Mouse (Mus musculus): ENCODE data around the gene Aldh3b1. TPM values are rescaled to one million over a fixed set of nuclear protein-coding genes. Genes with fewer than 3 reads are reported as not detected.

Gene Aldh3b1
- total RNA-seq, 2 experiments from 2014 or later, result 2.6 to 2.7 TPM

GRCm38 (mm10) chr19:3914535-3914934 lies 15.1 kb downstream of the Aldh3b1 start:
- DNase-seq, result no peak
- intact Hi-C loops (cut with DNase I), result no loop called here

GRCm38 (mm10) chr19:3913692-3914091 lies 15.9 kb downstream of the Aldh3b1 start:
- intact Hi-C loops (cut with DNase I), result no loop called here
- no peak for DNase-seq

GRCm38 (mm10) chr19:3912337-3913204 lies 17.0 kb downstream of the Aldh3b1 start, which contains the start of gene Ndufs8:
TSS of gene Ndufs8 (minus strand) at chr19:3912774.
- DNase-seq, result peak; percentile 95 to 97
- intact Hi-C loops (cut with DNase I), result no loop called here

DNA sequence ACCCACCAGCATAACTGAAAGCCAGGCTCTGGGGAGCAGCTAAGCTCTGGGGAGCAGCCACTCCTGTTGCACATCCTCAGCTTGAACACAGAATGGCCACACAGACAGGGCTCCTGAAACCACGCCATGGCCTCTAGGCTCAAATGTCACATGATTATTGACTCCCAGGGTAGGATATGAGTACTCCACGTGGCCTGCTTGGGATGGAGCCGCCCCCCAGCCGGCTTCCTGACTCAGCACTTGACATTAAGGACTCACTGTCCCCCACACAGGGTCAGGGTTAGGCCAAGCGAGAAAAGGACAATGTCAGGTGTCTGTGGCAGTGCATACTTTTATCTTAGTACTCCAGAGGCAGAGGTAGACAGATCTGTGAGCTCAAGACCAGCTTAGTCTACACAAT lies 19.4 kb downstream of the Aldh3b1 start:
- DNase-seq, result no peak
- intact Hi-C loops (cut with DNase I), result no loop called here

DNA sequence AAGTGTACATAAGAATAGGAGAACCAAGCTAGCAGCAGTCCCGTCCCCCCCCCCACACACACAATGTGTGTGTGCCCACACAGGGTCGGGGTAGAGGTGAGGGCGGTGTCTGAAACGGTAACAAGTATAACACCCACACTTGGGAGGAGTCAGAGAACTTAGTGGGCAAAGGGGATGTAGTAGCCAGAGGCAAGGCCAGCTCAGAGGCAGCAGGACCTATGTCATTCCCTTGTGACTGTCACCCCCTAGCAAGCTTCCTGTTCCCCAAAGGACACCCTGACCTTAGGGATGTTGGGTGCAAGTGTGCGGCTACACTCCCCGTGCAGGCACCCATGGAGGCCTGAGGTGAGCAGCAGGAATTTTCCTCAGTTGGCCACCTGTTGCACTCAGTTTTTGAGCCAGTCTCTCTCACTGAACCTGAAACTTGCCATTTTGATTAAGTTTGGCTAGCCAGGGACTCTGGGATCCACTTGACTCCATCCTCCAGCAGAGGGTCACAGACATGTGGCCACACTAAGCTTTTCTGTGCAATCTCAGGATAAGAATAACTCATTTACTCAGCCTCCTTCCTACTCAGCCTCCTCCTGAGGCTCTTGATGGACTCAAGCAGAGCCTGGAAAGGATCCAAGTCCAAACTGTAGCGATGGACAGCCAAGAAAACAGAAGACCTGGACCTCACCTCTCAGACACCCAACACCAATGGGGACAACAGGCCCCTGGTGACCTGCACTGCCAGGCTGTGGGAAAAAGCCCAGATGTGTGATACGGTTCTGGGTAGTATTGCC lies 21.5 kb downstream of the Aldh3b1 start:
- intact Hi-C loops (cut with DNase I), result no loop called here

DNA sequence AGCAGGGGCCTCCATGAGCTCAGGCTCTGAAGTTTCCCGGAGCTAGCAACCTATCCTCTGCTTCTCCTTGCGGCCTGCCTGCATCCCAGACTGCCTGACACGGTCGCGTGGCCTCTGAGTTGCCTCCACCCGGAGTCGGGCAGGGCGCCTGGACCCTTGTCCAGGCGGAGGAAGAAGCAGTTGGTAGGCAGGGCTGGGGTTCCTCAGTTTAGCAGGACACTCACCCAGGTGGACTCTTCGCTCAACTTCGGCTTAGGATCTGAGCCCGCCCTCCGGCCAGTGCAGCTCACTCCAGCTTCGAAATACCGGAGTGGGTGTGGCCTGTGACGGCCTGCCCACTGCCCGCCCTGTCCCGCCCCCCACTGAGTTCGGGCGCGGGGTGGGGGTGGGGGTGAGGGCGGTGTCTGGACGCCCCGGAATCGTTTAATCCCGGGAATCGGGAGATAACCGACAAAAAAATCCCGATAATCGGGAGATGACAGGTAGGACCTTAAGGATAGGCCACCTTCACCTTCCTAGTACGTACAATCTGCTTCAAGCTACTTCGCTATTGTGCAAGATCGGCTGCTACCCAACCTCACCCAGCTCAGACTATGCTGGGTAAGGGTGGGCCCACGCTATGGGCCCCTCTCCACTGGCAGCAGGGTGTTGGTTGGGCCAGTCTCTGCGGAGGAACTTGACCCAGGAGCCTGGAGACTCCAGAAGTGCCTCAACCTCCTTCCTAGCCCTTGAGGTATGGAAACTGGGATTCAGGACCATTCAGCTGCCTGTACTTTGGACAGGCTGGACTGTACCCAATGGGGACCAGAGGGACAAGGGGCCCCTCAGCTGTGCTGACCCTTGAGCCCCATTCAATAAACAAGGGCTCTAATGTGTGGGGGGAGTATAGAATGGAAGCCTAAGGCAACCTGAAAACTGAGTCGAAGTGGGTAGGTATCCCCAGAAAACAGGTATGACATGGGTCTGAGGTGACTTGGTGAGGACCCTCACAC lies 22.5 kb downstream of the Aldh3b1 start, which contains the start of gene Tcirg1:
Gene Tcirg1 (minus strand): TSS at position 339 of the 992 bp plus-strand sequence.
- DNase-seq, result peak; percentile 84 to 87
- intact Hi-C loops (cut with DNase I), result no loop called here

More for the DNA sequence above, 21.5 kb downstream of the Aldh3b1 start:
- no peak for DNase-seq

DNA sequence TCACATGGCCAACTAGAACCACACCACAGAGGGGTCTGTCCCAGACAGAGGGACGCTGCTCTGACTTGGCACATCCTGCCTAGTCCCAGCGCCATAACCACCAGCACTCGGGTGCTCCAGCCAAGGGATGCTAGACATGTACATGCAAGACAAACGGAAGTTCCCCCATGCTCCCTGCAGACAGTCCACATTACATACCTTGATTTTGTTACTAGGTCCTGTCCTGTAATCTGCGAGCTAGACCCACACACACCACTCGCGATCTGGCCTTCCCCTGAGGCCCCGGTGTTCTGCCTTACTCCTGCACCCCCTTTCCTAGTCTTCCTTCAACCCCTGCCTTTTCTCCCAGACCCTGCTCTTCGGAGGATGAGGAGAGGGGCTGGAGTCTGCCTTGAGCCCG lies 23.3 kb downstream of the Aldh3b1 start:
- intact Hi-C loops (cut with DNase I), result no loop called here
- no peak for DNase-seq

GRCm38 (mm10) chr19:3905261-3905969 lies 24.2 kb downstream of the Aldh3b1 start:
- intact Hi-C loops (cut with DNase I), result no loop called here
- DNase-seq, result peak; percentile 54 to 61

DNA sequence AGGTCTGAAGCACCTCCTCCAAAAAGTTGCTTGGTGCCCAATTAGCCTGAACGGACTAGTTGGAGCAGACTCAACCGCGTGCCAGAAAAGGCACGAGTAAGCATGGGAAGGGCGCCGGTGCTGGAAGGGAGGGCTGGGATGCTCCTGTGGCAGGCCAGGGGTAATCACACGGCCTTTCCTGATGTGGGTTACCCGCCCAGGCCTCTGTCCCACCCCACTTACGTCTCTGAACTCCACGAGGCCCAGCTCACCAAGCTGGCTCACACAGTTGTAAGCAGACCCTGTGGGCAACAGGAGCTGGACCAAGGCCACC lies 25.3 kb downstream of the Aldh3b1 start:
- no peak for DNase-seq
- intact Hi-C loops (cut with DNase I), result no loop called here

GRCm38 (mm10) chr19:3903648-3904362 lies 25.8 kb downstream of the Aldh3b1 start:
- DNase-seq, result no peak
- intact Hi-C loops (cut with DNase I), result no loop called here

GRCm38 (mm10) chr19:3902966-3903365 lies 26.6 kb downstream of the Aldh3b1 start:
- intact Hi-C loops (cut with DNase I), result no loop called here
- DNase-seq, result no peak

DNA sequence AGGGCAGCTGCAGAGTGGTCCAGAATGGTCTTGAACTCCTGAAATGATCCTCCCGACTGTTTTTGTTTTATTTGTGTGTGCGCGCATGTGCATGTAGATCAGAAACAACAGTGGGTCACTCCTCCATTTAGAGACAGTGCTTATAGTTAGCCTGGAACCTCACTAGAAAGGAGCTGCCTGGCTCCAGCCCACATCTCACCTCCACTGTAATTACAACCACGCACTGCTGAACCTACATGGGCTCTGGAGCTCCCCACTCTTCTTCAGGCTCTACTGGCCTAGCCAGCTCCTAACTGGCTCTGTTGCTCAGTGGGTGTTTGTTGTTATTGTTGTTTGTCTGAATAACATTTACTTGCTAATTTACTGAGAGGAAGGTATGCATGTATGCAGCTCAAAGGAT lies 30.0 kb downstream of the Aldh3b1 start:
- intact Hi-C loops (cut with DNase I), result no loop called here
- no peak for DNase-seq

GRCm38 (mm10) chr19:3898952-3899351 lies 30.7 kb downstream of the Aldh3b1 start:
- DNase-seq, result no peak
- intact Hi-C loops (cut with DNase I), result no loop called here

DNA sequence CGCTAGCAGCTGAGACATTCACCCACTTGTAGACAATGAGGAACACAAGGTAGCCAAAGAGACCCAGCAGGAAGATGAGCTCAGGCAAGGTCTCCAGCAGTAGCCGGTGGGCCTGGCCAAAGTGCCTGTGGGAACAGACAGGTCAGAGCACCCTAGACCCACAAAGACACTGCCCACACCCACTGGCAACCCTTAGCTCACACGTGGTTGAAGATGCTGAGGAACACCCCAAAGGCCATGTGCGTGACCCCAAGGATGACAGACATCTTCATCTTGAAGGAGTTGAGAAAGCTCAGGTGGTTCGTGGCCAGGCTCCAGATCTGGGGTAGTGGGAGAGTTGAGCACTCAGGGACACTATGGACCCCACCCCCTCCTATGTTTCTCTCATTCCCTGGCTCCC lies 32.1 kb downstream of the Aldh3b1 start:
- DNase-seq, result no peak
- intact Hi-C loops (cut with DNase I), result no loop called here

GRCm38 (mm10) chr19:3896208-3896607 lies 33.4 kb downstream of the Aldh3b1 start:
- no peak for DNase-seq
- intact Hi-C loops (cut with DNase I), result no loop called here

DNA sequence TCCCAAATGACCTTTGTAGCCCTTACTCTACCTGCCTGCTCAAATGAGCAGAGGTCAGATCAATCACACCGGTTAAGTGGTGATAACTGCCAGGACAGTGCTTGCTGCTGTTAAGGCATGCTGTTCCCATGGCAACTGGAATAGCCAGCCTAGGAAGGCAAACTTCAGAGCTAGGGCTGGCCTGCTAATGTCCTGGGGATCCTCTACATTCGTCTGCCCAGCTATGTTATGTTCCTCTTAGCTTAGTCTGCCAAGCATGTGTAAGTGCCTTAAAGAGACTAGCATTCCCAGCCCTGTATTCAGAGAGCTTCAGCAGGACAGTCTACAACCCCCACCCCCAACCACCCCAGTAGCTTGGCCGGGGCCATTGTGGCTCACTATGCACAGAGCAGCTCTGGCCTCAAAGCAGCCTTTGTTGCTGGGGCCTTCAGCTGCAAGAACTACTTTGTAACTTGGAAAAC lies 34.4 kb downstream of the Aldh3b1 start:
- no peak for DNase-seq
- intact Hi-C loops (cut with DNase I), result no loop called here

- no peak for DNase-seq
- intact Hi-C loops (cut with DNase I), result loop anchor here (5.0 kb wide), 1 partner anchor 88 kb away; no protein-coding TSS in a partner anchor
These were observed 35.3 kb downstream of the Aldh3b1 start for GRCm38 (mm10) chr19:3894294-3894693.

- intact Hi-C loops (cut with DNase I), result loop anchor here (5.0 kb wide), 1 partner anchor 89 kb away; no protein-coding TSS in a partner anchor
- no peak for DNase-seq
These were observed 36.0 kb downstream of the Aldh3b1 start for GRCm38 (mm10) chr19:3893545-3894116.

- intact Hi-C loops (cut with DNase I), result loop anchor here (5.0 kb wide), 1 partner anchor 92 kb away; no protein-coding TSS in a partner anchor
- no peak for DNase-seq
These were observed 39.4 kb downstream of the Aldh3b1 start for GRCm38 (mm10) chr19:3890181-3890580.
